Mouse (Mus musculus) lung, adult 2 months (tissue): Measurements from ENCODE around the gene Micall1. TPM values are rescaled to one million over a fixed set of nuclear protein-coding genes. Genes with fewer than 3 reads are reported as not detected.
A peak's percentile ranks its signal among the peaks of the same experiment; 100 is the strongest.

Experiments
- DNase-seq: peaks from one replicate; pipeline ENCODE4 v3.0.0; 2022
- H3K4me1 ChIP-seq: fragments of 200-500 bp; 2 replicates; pipeline ENCODE4 v1.6.1; 2011; ENCODE audit warnings: low read length; ENCODE audit not compliant: control insufficient read depth, insufficient read depth
- H3K4me3 ChIP-seq: fragments of 200-500 bp; replicated peaks from 2 replicates; pipeline ENCODE3; 2011; ENCODE audit warnings: low read depth, mild to moderate bottlenecking, control low read depth, low read length; ENCODE audit errors: extremely low read depth
- CTCF ChIP-seq: fragments of 200-500 bp; IDR thresholded peaks from 2 replicates; pipeline ENCODE4 v1.5.1; 2011; ENCODE audit warnings: mild to moderate bottlenecking, low read length, control low read depth; ENCODE audit not compliant: insufficient read depth
- POLR2A ChIP-seq: fragments of 200-500 bp; IDR thresholded peaks from 2 replicates; pipeline ENCODE4 v1.6.1; 2011; ENCODE audit warnings: low read depth, mild to moderate bottlenecking, control low read depth, low read length, borderline replicate concordance; ENCODE audit errors: extremely low read depth
- WGBS: fragments of 180-500 bp; shearing (Covaris S2); methylation state at CpG from one replicate; pipeline ENCODE4 v1.1.7; 2018; 5-methylcytosine and 5-hydroxymethylcytosine counted together
- polyA plus RNA-seq: library from polyadenylated mRNA; depleted of rRNA; stranded (reverse); fragments of >200 nt; gene quantifications from 2 replicates; pipeline ENCODE4 v1.2.3, GENCODE M21; 2012

The Micall1 gene
- polyA plus RNA-seq, 1 experiment: 31.9 TPM

DNA sequence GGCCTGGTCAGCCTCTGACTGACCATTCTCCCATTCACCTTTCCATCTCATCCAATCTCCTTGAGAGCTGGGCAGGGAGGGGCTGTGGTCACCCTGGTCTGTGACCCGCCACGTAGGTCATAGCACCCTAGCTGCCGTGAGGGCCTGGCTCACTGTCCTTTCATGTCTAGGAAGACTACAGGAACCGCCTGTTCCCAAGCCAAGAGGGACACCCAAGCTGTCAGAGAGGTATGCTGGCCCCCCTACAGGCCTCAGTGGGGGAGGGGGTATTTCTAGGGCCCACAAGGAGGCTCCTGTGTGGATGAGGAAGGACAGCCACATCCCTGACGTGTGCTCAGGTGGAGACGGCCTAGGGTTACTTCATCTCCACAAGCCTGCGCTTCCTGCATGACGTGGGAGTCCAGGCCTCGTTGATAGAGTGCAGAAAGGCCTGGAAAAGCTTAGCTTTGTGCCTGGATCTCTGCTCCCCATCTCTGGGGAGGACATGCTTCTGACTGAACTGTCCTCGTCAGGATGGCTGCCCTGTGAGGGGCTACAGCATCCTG lies 15.7 kb downstream of the Micall1 start:
- Histone ChIP-seq H3K4me1 (no peaks in the 10 kb centered on the region), H3K4me3 (no peak overlapping the region)
- DNase-seq: no peak
- WGBS: 86% methylated on average over 10 of the region's 10 CpGs
- TF ChIP-seq POLR2A: no peak
- no peak for TF ChIP-seq CTCF

DNA sequence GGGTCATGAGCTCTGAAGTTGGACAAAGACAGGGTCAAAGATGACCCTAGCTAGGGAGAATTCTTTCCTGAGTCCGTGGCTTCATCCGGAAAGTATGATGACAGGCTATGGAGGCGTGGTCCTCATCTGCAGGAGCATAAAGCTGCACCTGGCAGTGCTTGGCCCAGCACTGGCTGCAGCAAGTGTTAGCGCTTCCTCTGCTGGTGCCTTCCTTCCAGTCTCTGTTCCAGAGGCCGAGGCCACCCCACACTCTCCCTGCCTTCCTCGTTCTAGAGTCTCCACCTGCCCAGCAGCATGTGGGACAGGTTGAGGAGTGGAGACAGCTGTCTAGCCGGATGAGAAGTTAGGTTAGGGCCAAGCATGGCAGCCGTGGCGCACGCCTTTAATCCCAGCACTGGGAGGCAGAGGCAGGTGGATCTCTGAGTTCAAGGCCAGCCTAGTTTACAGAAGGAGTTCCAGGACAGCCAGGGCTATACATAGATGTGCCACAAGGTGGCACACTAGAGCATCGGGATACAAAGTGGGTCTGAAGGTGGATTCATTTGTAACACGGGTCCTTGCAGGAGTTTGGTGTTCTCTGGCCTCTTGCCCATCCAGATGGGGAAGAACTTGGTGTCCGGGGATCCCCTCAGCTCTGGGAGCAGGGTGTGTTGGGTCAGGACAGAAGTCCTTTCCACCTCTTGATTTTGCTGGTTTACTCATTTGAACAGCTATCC lies 17.7 kb downstream of the Micall1 start:
- peak; percentile 67 for DNase-seq
- WGBS: 77% methylated on average over 13 of the region's 13 CpGs
- no peak overlapping the region for H3K4me3 ChIP-seq

DNA sequence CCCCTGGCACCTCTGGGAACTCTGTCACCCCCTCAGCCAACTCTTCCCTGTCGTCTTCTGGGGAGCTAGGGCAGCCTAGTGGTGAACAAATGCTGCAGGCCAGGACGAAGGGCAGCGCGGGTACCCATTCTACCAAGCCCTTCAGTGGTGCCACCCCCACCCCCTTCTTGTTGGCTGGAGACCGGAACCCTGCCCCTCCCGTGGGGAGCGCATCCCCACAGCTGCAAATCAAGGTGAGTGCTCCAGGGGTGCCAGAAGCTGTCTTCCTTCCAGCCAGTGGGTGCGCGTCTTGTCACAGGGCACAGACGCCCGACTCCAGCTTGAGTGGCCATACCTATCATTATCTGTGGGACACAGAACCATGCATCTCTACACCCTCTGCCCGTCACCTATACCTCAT lies 18.4 kb downstream of the Micall1 start:
- H3K4me3 ChIP-seq: no peak overlapping the region
- no peak for TF ChIP-seq POLR2A
- TF ChIP-seq CTCF: no peak
- 96% methylated on average over 12 of the region's 12 CpGs for WGBS
- H3K4me1 ChIP-seq: peaks cover 5% of the 10 kb centered on the region; the same call in 1 of the 2 replicates
- no peak for DNase-seq

More for the DNA sequence above, 17.7 kb downstream of the Micall1 start:
- TF ChIP-seq POLR2A (no peak), CTCF (peak; percentile 52)
- peaks cover 5% of the 10 kb centered on the region; the same call in 1 of the 2 replicates for H3K4me1 ChIP-seq

- TF ChIP-seq CTCF: peak; percentile 46; the same call in 1 of the 2 replicates
- no peak for TF ChIP-seq POLR2A
Observed at GRCm38 (mm10) chr15:79128208-79128607, 19.5 kb downstream of the Micall1 start.

GRCm38 (mm10) chr15:79129311-79129710 lies 20.6 kb downstream of the Micall1 start:
- Histone ChIP-seq H3K4me3 (no peak overlapping the region), H3K4me1 (peaks cover 5% of the 10 kb centered on the region; the same call in 1 of the 2 replicates)
- WGBS: 76% methylated on average over 7 of the region's 7 CpGs
- DNase-seq: no peak
- TF ChIP-seq CTCF (no peak), POLR2A (no peak)

More at GRCm38 (mm10) chr15:79128208-79128607, 19.5 kb downstream of the Micall1 start:
- Histone ChIP-seq H3K4me1 (peaks cover 5% of the 10 kb centered on the region; the same call in 1 of the 2 replicates), H3K4me3 (no peak overlapping the region)
- WGBS: 97% methylated on average over 5 of the region's 5 CpGs
- no peak for DNase-seq

DNA sequence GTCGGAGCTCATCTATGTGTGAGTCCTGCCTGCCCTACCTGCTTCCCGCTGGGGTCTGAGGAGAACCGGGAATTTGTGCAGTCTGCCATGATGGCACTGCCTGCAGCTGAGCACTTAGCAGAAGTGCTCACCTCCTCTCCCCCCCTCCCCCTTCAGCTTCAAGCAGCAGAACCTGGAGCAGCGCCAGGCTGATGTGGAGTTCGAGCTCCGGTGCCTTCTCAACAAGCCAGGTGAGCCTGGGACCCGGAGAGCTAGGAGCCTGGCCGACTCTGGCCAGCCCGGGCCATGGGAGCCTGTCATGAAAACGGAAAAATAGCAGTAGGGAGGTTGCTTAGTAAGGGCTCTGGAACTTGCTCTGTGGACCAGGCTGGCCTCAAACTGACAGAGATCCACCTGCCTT lies 22.1 kb downstream of the Micall1 start:
- 62% methylated on average over 10 of the region's 10 CpGs for WGBS
- peaks cover 5% of the 10 kb centered on the region; the same call in 1 of the 2 replicates for H3K4me1 ChIP-seq
- TF ChIP-seq POLR2A (no peak), CTCF (no peak)

GRCm38 (mm10) chr15:79131442-79131841 lies 22.7 kb downstream of the Micall1 start:
- WGBS: 44% methylated on average over 7 of the region's 7 CpGs
- Histone ChIP-seq H3K4me3 (peak overlapping the region; percentile 48), H3K4me1 (peaks cover 5% of the 10 kb centered on the region; the same call in 1 of the 2 replicates)
- no peak; the same call in 1 of the 2 replicates for TF ChIP-seq POLR2A
- TF ChIP-seq CTCF: no peak
- DNase-seq: peak; percentile 81

More for the DNA sequence above, 22.1 kb downstream of the Micall1 start:
- DNase-seq: peak; percentile 68
- no peak overlapping the region for H3K4me3 ChIP-seq

GRCm38 (mm10) chr15:79133191-79133661 lies 24.5 kb downstream of the Micall1 start:
- WGBS: 81% methylated on average over 6 of the region's 6 CpGs
- DNase-seq: no peak

DNA sequence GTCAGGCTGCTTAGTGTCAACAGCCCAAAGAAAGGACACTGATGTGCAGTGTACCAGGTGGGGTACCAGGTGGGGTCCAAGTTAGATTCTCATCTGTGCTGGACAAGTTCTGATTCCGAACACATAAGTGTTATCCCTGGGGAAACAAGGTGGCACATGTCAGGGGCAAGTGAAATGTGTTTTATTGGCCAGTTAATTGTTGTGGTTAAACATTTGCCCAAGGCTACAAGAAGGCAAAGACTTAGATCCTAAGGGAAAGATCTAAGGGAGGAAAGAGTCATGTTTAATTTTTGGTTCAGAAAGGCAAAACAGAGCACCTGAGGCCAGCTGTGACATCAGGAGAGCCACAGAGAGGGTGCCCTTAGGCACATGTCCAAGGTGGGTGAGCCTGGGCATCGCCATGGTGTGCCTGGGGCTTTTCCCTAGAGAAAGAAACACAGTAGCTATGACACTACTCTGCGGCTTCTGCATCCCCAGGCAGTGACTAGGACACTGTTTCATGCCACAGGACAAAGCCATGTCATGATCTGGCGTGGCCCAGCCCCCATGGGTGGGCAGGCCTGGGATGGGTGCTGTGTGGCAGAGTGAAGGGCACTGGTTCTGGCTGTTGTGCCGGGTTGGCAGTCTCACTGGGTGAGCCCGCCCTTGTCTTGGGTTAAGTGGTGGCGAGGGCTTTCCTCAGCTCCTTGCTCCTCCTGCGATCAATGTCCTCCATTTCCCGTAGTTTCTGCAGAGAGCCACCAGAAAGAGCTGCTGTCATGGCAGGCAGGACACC lies 26.0 kb downstream of the Micall1 start:
- no peak for DNase-seq
- no peak for TF ChIP-seq POLR2A
- WGBS: 85% methylated on average over 9 of the region's 9 CpGs
- no peak overlapping the region for H3K4me3 ChIP-seq
- peaks cover 5% of the 10 kb centered on the region; the same call in 1 of the 2 replicates for H3K4me1 ChIP-seq

More at GRCm38 (mm10) chr15:79133191-79133661, 24.5 kb downstream of the Micall1 start:
- H3K4me3 ChIP-seq: no peak overlapping the region
- TF ChIP-seq CTCF: no peak
- TF ChIP-seq POLR2A: no peak
- peaks cover 5% of the 10 kb centered on the region; the same call in 1 of the 2 replicates for H3K4me1 ChIP-seq
